Mouse (Mus musculus): ENCODE results near the gene Tulp1.

GRCm38 (mm10) chr17:28332915-28333546 lies 32.0 kb downstream of the Tulp1 start:
- TF ChIP-seq CTCF (conservative IDR thresholded peaks at IDR 0.05; ENCODE audit: insufficient read depth, insufficient read length, low read depth, low read length) (no peak), POLR2A (IDR thresholded peaks at IDR 0.05; ENCODE audit: low read depth, low read length) (no peak)

All from kidney, adult 2 months (tissue).